Mouse (Mus musculus): ENCODE results near the gene Ssr4.

Ssr4 gene

DNA sequence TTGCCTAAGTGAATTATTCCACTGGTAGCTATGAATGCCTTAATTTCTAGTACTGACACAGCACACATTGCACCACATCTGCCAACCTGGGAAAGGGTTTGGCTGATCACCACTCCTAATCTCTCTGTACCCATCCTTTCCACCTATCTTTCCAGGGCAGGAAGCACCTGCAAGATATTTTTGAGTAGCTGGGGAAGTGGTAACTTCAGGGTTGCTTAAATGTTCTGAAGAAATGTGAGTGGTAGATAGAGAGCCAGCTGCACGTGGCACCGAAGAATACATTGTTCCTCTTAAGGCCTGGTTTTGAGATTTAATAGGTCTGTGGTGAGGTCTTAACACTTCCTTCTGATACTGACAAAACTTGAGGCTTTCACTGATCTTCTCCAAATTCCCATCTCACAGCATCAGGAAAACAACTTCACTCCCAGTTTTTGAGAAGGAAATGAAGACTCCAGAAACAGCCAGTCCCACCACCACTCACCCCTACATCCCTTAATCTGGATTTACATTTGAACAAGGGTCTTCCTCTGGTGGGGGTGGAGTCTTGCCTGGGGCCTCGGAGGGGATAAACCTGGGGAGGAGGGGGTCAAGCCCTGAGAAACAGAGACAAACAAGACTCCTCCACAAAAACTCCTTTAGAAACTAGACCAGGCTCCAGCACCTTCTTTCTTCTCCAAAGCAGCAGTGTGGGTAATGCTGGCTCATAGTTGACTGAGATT lies 29.9 kb downstream of the Ssr4 start:
- DNase-seq = no peak

GRCm38 (mm10) chrX:73823747-73824146 lies 36.9 kb downstream of the Ssr4 start:
- DNase-seq = peak in 1 of 2 experiments; percentile 18

DNA sequence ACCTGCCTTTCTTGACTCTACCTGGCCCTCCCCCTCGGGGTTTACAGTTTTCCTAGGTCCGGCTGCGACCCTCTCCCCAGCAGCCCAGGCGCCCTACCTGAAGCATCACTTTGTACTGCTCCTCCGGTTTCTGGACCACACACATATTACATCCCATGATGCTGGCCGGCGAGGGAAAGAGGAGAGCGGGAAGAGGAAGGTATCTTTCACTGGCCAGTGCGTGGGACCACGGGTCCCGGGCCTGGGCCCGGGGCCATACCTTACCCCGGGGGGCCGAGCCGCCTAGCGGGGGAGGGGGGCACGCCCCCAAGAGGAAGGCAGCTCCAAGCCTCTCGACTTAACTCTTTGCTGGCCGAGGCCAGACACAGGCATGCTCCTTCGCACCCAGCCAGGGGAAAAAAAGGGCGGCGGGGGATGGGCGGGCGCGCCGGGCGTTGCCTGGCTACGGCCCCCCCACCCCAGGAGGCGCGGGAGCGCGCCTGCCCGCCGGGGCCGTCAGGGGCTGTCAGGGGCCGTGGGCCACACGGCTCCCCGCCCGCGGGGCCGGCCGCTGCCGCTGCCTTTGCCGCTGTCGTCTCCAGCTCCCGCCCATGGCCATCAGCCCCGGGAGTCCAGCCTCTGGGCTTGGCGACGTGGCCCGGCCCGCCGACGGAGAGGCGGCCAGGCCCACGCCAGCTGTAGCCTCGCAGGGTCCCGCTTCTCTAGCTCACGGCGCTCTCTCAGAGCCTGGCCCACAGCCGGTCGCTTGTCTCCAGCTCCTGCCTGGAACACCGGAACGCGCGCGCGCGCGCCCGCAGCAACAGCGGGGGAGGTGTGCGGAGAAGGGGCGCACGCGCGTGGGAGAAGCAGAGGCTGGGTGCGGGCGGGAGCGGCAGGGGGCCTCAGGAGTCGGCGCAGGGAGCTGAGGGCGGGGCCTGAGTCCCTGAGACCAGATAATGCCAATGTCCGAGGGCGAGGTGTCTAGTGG lies 37.6 kb downstream of the Ssr4 start, which contains the start of gene Pdzd4:
TSS of gene Pdzd4 (minus strand) at position 785 of the 967 bp plus-strand sequence.
- peak; percentile 77 to 78 for DNase-seq

DNA sequence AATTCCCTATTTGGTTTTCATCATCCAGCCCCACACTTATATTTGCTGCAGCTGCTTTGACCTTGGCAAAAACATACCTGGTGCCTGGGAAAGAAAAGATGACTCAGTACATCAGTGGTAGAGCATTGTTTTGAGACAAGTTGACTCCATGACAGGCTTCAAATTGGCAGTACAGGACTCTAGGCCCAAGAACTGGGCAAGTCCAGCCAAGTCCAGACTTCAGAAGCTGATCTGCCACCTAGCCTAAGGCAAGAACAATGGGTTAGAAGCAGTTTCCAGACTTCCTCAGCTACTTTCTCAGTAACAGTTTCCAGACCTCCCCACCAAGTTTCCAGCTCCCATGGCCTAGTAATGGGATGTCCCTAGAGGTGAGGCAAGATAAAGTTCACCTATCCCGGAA lies 48.9 kb downstream of the Ssr4 start:
- DNase-seq = no peak

GRCm38 (mm10) chrX:73836691-73837090 lies 49.9 kb downstream of the Ssr4 start:
- DNase-seq = no peak
